Mouse (Mus musculus) hematopoietic stem cell, adult 5-6 weeks (primary cell): ENCODE results near the gene Phf12. TPM values are rescaled to one million over a fixed set of nuclear protein-coding genes. Genes with fewer than 3 reads are reported as not detected.
"Not testable (repeated sequence)": the region's sequence is repeated elsewhere in the genome, so short reads cannot be mapped to it uniquely, and the experiment has no call there.

Source experiments
- ATAC-seq, 2 experiments: fragments of 125-278 bp in 1 of 2; replicated peaks in 1 of 2; 2 replicates each; pipeline ENCODE4 v1.8.0; 2016 to 2017; ENCODE audit warnings: inconsistent platforms in 2 of 2, mild to moderate bottlenecking in 2 of 2, moderate number of reproducible peaks in 2 of 2, low read depth in 1 of 2, moderate TSS enrichment in 1 of 2; ENCODE audit not compliant: low FRiP score in 2 of 2, poor library complexity in 2 of 2, severe bottlenecking in 2 of 2, insufficient read depth in 1 of 2, low TSS enrichment in 1 of 2
- total RNA-seq: library from RNA; stranded (forward); fragments of 172-1452, 232-1000 nt; gene quantifications from 2 replicates; pipeline ENCODE4 v1.2.3, GENCODE M21; 2017

Gene Phf12
- total RNA-seq, 1 experiment from 2014 or later: 24.6 TPM

DNA sequence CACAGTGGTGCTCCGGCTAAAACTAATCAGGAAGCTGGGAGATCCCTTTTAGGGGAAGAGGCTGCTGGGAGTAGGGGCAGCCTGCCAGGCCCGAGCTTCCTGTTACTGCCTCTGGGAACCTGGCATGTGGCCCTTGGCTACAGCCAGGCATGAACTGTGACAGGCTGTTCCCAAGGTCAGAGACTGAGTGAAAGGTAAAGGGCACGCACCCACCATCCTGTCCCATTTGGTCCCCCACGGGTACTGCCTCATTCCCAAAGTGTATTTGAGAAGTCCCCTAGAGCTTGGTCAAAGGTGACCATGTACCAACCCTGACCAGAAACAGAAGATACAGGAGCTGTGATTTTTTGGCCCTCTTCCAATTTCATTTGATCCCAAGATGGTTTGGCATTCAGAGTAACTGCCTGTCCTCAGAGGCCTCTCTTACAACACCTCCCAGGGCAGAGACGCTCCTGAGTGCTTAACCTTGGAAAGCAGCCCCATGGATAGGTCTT lies 62.3 kb downstream of the Phf12 start:
- peak in 1 of 2 experiments; percentile 32; a peak in 1 of 4 replicates for ATAC-seq

DNA sequence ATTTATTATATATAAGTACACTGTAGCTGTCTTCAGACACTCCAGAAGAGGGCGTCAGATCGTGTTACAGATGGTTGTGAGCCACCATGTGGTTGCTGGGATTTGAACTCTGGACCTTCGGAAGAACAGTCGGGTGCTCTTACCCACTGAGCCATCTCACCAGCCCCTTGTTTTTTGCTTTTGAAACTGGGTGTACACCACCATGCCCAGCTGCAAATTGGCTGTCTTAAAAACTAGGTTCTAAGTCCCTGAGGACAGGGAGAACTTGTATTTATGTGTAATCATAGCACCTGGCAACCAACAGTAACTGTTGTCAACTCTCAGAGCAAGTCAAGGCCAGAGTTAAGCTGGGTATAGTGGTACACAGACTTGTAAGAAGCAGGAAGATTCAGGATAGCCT lies 66.1 kb downstream of the Phf12 start:
- not testable (repeated sequence) for ATAC-seq

DNA sequence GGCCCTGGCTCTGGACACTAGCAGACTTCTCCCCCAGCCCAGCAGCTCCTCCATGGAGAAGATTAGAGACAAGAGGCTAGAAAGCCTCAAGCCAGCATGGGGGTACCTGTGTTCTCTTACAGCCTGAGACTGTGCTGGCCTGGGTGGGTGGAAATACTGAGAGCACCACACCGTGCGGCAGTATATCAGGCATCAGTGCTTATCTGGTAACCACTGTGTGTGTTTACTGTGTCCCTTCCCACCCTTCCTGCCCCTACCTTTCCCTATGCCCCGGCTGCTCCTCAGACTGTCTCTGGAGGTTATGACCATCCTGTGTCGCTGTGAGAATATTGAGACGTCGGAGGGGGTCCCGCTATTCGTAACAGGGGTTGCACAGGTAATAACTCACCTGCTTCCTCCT lies 70.5 kb downstream of the Phf12 start:
- ATAC-seq: no peak

DNA sequence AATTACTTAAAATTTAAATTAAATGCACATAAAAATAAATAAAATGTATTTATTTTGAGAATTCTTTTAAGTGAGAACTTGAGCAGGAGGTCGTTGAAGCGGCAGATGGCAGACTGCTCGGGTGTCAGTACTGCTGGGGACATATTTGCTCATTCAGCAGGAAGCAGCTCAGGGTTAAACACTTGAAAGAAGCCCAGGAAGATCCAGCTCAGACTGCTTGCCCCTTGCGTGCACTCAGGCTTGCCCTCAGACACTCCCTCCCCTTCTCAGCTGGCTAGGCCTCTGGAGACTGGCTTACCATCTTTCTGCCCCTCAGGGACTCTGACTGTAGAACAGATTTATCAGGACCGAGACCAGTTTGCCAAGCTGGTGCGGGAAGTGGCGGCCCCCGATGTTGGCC lies 74.4 kb downstream of the Phf12 start:
- ATAC-seq: no peak

DNA sequence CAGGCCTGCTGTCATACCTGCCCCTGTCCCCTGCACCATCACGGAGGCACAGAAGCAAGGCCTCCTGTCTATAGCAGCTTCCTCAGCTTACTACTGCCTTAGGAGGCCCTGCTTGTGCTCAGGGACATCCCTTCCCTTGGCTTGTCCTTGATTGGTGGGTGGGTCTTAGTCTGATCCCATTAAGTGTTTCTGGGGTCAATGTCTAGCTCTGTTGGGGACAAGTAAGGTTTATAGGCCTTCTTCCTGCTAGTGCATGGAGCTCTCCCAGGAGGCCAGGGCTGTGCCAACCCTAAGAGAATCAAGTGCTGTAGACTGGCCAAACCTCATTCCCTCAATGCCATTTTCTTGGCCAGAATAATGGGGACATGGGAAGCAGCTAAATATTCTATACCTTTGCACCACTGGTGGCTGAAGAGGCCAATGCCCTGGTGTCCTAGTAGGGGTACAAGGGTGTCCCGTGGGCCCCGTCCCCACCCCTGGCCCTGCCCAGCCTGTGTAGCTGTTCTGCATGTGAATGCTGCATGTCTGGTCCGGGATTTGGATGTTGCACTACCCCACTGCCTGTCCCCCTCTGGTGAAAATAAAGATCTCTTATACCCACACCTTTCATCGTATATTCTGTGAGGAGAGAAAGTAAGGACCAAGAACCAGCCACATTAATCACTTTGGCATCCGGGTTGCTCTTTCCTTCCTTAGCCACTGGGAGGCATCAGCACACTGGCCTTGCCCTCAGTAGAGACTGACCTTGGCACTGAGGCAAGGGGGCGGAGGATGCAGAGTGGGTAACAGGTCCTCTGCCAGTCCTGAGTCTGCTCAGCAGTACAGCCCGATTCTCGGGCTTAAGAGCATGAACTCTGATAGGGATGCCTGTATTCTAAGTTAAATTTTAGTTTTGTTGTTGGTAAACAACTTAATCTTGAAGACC lies 77.5 kb downstream of the Phf12 start:
- ATAC-seq: peak; percentile 95 to 96

DNA sequence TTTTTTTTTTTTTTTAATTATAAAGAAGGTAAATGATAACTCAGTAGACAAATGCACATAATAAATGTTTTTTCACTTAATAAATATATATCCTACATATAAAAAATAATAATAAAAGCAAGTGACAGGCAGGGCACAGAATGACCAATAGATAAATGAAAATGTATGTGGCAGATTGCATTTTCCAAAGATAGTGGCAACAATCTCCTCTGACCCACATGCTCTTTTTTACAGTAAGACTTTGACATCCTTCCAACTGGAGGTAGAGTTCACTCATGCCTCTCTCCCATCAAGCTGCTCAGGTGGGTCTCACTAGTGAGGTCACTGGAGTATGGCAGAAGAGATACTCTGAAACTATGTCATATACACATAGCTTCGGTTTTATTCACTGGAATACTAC lies 80.0 kb downstream of the Phf12 start:
- no peak for ATAC-seq

DNA sequence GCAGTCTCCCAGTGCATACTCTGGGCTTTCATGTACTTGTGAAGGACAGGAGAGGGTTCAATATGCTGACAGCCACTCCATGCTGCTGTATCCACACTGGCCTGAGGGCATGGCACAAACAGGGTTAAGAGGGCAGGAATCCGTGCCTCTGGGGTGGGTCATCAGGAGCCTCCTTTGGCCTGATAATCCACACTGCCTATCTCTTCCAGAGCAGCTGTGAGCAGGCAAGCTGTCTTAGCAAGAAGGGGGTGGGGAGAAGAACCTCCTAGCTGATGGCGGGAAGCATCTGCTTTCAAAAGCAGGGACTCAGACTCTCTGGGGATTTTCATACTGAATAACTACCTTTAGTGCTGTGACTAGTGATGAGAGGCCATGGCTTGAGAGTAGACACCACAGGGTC lies 83.4 kb downstream of the Phf12 start:
- ATAC-seq: peak in 1 of 2 experiments; percentile 4; a peak in 1 of 4 replicates

DNA sequence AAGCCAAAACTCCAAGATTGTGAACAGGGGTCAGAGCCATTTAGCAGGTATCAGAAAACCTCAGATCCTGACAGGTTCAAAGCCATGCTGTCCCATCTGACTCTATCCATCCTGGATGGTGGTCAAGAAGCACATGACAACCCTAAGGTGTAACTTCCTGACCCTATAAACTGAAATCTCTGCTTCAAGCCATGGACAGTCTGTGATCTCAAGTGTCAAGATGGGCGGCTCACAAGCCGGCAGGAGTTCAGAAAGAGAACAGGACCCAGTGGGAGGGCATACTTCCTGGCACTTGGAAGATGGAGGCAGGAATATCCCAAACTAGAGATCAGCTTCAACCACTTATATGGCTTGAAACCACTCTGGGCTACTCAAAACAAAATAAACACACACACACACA lies 84.1 kb downstream of the Phf12 start:
- no peak for ATAC-seq

DNA sequence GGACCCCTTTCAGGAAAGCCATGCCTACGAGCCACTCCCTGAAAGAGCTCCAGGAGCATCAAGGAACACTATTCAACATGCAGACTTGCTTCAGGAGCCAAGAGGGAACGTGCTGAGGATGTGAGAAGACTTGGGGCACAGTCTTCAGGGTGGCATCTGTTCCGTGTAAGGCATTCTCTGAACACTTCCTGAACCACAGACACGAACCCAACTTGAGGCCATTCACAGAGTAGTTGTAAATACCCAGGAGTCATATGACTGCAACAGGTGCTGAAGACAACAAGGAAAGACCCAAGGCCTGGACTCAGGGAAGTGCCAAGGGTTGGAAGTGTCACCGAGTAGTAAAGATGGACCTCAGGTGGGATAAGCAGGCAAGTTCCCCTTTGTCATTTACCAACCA lies 85.0 kb downstream of the Phf12 start:
- no peak for ATAC-seq

DNA sequence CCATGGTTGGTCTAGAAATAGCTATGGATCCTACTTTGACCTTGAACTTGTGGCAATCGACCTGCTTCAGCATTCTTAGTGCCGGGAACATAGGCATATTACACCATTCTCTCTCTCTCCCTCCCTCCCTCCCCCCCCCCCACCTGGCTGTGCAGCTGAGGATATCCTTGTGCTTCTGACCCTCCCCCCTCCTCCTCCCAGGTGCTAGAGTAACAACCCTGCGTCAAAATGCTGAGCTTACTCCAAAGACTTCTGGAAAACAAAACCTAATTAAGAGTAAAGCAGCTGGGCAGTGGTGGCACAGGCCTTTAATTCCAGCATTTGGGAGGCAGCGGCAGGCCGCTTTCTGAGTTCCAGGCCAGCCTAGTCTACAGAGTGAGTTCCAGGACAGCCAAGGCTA lies 86.6 kb downstream of the Phf12 start:
- ATAC-seq: no peak

DNA sequence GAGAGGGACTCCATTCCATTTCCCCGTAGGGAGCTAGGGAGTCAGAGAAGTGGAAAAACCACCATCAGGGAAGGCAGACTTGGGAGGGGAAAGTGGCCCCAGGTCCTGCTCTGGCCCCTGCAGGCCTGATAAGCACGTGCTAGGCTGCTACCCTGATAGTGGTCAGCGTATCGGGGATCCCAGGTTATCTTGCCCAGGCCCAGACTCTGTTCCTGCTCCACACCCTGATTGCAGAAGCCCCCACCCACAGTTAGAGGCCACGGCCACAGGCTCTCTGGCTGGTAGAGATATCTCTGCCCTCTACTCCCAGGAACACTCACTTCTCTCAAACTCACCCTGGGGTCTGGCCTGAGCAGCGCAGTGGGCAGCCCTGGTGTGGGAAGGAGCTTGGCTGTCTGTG lies 87.1 kb downstream of the Phf12 start:
- ATAC-seq: peak in 1 of 2 experiments; percentile 41; a peak in 1 of 4 replicates

DNA sequence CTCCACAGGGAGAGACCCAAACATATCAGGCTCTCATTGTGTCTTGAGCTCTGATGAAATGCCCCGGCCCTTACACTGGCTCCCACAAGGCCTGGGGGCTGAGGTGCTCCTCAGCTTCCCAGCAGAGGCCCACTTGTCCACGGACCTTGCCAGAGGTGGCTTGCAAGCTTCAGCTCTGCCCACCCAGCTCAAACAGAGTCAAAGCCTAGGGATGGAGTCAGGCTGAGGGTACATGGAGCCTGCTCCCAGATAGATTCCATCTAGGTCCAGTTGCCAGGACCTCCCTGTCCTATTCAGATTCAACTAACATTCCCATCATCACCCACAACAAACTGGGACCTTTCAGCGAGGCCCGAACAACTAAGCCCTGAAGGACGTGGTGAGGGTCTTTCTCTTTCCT lies 89.4 kb downstream of the Phf12 start:
- no peak for ATAC-seq

DNA sequence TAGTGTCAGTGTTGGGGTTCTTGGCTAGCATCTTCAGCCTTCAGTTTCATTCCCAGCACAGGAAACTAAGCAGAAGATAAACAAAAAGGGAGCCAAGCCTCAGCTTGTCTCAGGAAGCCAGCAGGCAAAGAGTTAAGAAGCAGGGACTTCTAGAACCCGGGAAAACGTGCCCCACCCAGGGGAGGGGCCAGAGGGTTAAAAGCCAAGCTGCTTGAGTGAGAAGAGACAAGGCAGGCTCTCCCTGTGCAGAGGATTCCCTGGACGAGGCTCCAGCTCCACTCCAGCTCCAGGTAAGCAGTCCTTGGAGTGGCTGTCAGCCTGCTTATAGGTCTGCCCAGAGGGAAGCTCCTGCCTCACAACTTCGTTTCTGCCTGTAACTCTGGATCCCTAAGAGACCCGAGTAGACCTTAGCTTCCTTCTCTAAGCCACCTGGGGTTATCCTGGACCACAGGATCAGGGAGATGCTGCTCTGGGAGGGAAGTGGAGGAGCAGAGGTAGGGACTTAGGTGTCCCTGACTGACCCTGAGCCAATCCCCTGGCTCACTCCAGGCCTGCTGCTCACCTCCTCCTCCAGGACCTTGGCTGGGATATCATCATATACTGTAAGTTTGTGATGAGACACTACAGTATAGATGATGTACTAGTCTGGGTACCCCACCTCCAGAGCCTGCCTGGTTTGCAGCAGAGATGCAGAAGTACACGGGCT lies 90.0 kb downstream of the Phf12 start:
- no peak for ATAC-seq

DNA sequence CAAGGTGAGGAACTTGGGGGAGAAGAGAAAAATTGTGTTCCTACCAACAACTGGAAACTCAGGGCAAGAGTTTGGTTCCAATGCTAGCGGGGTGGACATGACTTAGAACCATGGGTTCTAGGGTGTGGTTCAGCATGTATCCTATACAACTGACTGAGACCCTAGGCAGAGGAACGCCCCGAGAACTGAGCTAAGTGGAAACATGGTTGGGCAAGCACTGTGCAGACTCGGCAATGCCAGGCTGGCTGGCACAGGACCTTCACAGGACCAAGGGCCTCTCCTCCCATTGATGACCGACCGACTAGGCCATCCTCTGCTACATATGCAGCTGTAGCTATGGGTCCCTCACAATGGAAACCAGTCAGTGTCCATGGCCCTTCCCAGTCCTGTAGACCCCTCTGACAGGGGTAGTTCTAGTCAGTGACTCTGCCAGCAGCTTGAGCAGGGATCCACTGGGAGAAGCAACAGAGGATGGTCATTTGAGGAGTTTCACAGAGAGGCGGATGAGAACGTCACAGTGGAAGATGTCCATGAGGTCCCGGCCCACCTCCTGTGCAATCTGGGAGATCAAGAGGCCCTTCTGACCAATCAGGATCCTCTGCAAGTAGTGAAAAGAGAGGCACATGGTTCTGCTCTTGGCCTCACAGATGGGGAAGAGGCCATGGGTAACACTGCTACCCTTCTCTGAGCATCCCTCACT lies 91.2 kb downstream of the Phf12 start:
- no peak; a peak in 1 of 4 replicates for ATAC-seq

DNA sequence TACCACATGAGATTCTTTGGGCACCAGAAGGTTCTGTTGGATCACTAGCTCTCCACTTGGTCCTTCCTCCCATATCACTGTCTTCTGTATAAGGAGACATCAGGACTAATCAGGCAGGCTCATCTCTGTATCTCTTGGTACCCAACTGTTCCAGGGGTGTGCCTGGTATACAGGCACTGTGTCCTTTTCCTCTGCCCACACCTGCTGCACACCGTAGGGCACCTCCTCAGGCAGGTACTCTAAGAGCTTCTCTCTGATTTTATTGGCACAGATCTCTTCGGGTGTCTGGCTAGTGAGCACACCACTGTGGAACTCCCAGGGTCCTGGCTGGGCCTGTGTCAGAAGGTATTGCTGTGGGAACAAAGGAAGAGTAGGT lies 91.7 kb downstream of the Phf12 start:
- ATAC-seq: no peak

DNA sequence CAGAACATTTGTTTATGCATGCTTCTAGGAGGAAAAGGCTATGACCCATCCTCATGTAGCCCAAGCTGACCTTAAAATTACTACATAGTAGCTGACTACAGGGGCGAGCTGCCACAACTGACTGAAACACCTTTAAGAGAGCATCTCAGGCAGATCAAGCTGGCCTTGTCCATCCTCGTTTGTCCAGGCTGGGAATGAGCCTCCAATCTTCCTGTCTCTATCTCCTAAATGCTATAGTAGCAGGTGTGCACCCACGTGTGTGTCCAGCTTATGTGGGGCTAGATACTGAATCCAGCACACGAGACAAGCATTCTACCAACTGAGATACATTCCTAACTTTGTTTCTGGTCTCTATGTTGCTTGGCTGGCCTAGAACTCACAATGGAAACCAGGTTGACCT lies 92.1 kb downstream of the Phf12 start:
- ATAC-seq: no peak
